Mouse (Mus musculus) bone marrow, adult 2 months (tissue): Measurements from ENCODE around the gene Aak1. TPM values are rescaled to one million over a fixed set of nuclear protein-coding genes. Genes with fewer than 3 reads are reported as not detected.

ENCODE experiments used
- H3K27ac ChIP-seq: fragments of 200-500 bp; 2 replicates; pipeline ENCODE4 v1.5.1; 2012; ENCODE audit warnings: low read depth, mild to moderate bottlenecking, control low read depth, inconsistent platforms, low read length; ENCODE audit not compliant: control insufficient read depth, poor library complexity, insufficient read depth
- H3K4me1 ChIP-seq: fragments of 200-500 bp; 2 replicates; pipeline ENCODE4 v1.6.1; 2011; ENCODE audit warnings: low read length; ENCODE audit not compliant: control insufficient read depth, insufficient read depth
- H3K4me3 ChIP-seq: fragments of 200-500 bp; replicated peaks from 2 replicates; pipeline ENCODE3; 2011; ENCODE audit warnings: mild to moderate bottlenecking, low read depth, low read length, control low read depth; ENCODE audit not compliant: control insufficient read depth
- CTCF ChIP-seq: fragments of 200-500 bp; IDR thresholded peaks from 2 replicates; pipeline ENCODE4 v1.5.1; 2011; ENCODE audit warnings: low read length, control low read depth; ENCODE audit not compliant: control insufficient read depth, insufficient read depth
- POLR2A ChIP-seq: fragments of 200-500 bp; IDR thresholded peaks from 2 replicates; pipeline ENCODE4 v1.6.1; 2011; ENCODE audit warnings: low read depth, mild to moderate bottlenecking, control low read depth, low read length, borderline replicate concordance; ENCODE audit not compliant: control insufficient read depth
- WGBS: fragments of 180-500 bp; shearing (Covaris S2); methylation state at CpG from one replicate; pipeline ENCODE4 v1.1.7; 2018; 5-methylcytosine and 5-hydroxymethylcytosine counted together
- polyA plus RNA-seq: library from polyadenylated mRNA; stranded (reverse); fragments of >200 nt; gene quantifications from 2 replicates; pipeline ENCODE4 v1.2.4, GENCODE M21; 2011; ENCODE audit warnings: low replicate concordance; ENCODE audit not compliant: missing spikeins, insufficient read depth, insufficient read length

The Aak1 gene
- polyA plus RNA-seq, 1 experiment: 16.9 TPM

DNA sequence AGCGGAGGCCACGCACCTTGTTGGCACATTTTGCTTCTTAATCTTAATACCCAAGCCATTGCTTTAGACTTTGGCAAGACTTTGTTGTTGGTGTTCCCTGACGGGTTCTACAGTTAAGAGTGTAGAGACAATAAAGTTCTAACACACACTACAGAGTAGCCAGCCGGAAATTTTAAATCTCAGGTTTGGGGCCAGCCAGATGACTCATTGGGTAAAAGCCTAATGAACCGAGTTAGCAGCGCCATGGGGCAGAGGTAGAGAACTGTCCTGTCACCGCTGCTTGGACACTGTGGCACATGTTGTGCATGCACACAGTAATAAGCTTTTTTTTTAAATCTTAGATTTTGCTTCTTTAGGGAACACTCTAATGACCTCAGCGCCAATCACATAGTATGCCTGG is 143.0 kb downstream of the Aak1 start:
- no peak for TF ChIP-seq CTCF
- TF ChIP-seq POLR2A: no peak
- H3K4me1 ChIP-seq: no peaks in the 10 kb centered on the region
- no peak overlapping the region for H3K27ac ChIP-seq

DNA sequence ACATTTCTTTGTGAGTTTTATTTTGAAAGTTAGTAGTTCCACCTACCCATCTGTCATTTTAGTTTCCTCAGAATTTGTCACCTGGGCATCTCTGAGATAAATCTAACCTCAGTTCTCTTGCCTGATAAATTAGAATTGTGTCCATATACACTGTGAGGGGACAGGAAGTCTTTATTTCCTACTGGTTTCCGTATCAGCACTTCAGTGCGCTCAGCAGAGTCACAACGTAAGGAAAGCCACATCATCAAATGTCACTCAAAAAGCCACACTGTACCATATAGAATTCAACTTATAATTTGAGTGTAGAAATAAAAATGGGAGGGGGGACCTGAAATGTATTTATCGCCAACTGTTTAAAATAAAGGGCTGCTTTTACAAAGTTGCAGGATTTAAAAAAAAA is 144.9 kb downstream of the Aak1 start:
- no peak overlapping the region for H3K27ac ChIP-seq
- no peak overlapping the region for H3K4me3 ChIP-seq
- no peak for TF ChIP-seq CTCF
- no peak for TF ChIP-seq POLR2A
- 20% methylated on average over 4 of the region's 4 CpGs for WGBS
- H3K4me1 ChIP-seq: no peaks in the 10 kb centered on the region

More for the DNA sequence above, 143.0 kb downstream of the Aak1 start:
- H3K4me3 ChIP-seq: no peak overlapping the region
- 89% methylated on average over 8 of the region's 8 CpGs for WGBS

DNA sequence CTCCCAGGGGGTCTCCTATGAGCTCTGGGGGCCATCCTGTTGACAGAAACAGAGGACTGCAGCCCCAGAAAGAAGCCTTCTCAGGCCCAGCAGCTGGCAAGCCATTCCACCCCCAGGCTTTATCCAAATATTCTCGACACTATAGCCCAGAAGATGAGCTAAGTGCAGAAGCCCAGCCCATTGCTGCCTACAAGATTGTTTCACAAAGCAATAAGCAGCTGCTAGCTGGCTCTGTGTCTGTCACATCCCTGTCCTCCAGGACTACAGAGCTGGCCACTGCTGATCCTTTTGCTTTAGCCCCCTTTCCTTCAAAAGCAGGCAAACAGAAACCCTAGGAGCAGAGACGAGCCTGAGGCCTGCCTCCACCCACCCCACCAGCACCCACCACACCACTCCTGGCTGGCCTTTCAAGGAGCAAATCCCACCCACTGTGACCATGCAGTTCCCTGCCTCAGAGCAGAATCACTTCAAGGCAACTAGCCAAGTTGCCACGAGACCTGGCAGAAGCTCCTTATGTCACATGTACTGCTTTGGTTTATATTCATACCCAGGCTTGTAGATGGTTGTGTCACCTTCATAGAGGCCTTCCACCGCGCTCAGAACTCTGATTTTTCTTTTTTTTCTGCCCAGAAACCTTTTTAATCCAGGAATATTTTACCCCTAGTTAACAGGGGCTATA is 147.5 kb downstream of the Aak1 start:
- H3K27ac ChIP-seq: no peak overlapping the region
- 84% methylated on average over 5 of the region's 5 CpGs for WGBS
- H3K4me3 ChIP-seq: no peak overlapping the region
- no peaks in the 10 kb centered on the region; the same call in 1 of the 2 replicates for H3K4me1 ChIP-seq
- no peak for TF ChIP-seq CTCF

DNA sequence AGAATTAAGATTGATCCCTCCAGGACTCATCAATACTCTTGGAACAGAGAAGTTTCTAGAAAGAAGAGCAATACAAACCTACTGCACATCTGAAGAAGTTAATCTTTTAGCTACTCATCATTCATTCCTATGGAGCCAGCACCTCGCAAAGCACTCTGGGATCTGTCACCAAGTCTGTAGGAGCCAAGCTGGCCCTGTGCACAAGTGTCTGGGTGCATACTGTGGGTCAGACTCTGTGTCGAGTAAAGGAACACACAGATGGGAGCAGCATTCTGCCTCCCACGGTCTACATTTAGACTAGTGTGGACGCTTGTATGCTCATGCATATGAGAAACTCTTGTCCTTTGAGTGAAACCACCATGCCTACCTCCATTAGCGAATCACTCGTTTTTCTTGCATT is 148.0 kb downstream of the Aak1 start:
- no peak overlapping the region for H3K4me3 ChIP-seq
- H3K27ac ChIP-seq: no peak overlapping the region
- no peaks in the 10 kb centered on the region; the same call in 1 of the 2 replicates for H3K4me1 ChIP-seq
- 86% methylated on average over 6 of the region's 6 CpGs for WGBS
- TF ChIP-seq POLR2A (no peak), CTCF (no peak)

DNA sequence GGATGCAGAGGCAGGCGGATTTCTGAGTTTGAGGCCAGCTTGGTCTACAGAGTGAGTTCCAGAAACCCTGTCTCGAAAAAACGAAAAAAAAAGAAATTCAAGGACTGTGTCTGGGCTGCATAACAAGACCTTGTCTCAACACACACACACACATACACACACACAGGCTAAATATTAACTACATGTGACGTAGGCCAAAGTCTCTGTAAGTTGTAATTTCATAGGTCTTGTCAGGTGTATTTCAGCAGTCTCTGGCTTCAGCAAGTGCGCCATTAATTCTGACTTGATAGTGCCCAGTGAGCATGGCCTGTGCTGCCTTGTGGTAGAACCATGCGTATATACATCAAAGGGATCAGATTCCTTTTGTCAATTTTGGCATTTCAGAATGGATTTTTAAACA is 152.7 kb downstream of the Aak1 start:
- no peak overlapping the region for H3K27ac ChIP-seq
- peaks cover 3% of the 10 kb centered on the region; the same call in 1 of the 2 replicates for H3K4me1 ChIP-seq
- 83% methylated on average over 6 of the region's 6 CpGs for WGBS
- no peak overlapping the region for H3K4me3 ChIP-seq
- TF ChIP-seq CTCF (no peak), POLR2A (no peak)

DNA sequence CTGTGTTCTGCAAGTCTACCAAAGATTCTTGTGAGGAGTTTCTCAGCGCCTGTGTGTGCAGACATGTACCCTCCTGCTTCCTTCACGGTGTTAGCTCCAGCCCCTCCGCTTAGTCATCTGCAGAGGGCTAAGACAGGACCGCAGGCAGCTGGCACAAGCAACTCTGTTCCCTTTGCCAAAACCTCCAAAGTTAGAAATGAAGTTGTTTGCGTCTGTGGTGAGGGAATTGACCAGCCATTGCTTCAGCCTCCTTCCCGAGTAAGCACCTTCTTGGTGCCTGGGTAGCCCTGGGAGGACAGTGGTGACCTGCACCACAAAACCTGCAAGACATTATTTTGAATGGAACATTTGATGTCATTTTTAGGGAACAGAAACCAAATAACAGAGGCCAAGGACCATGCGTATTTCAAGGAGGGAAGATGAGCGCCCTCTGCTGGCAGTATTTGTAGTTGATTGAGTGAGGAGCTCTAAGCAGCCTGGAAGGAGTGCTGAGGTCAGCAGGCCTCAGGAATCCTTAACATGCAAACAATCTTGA is 153.3 kb downstream of the Aak1 start:
- Histone ChIP-seq H3K4me3 (peak overlapping the region; percentile 11), H3K4me1 (peaks cover 3% of the 10 kb centered on the region; the same call in 1 of the 2 replicates), H3K27ac (peak overlapping the region; percentile 71; the same call in 1 of the 2 replicates)
- 5% methylated on average over 8 of the region's 8 CpGs for WGBS
- TF ChIP-seq CTCF: peak; percentile 74
- no peak for TF ChIP-seq POLR2A

DNA sequence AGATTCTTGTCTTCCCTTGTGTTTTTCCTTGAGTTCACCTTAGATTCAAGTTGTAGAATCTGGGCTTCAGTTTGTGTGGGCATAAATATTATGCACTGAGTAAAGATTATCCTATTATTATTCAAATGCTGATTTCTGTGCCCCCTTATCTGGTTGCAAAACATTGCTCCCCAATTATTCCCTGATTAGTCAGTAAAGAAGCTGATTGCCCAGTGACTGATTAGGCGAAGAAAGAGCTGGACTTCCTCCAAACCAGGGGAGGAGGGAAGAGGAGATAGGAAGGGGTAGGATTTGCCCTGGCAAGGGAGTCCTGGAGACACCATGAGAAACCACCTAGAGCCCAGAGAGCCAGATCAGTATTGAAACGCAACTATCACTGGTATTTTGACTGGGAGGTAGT is 154.8 kb downstream of the Aak1 start:
- H3K27ac ChIP-seq: no peak overlapping the region
- 65% methylated on average over 2 of the region's 2 CpGs for WGBS
- H3K4me3 ChIP-seq: no peak overlapping the region
- no peak for TF ChIP-seq POLR2A
- TF ChIP-seq CTCF: no peak
- peaks cover 3% of the 10 kb centered on the region; the same call in 1 of the 2 replicates for H3K4me1 ChIP-seq

DNA sequence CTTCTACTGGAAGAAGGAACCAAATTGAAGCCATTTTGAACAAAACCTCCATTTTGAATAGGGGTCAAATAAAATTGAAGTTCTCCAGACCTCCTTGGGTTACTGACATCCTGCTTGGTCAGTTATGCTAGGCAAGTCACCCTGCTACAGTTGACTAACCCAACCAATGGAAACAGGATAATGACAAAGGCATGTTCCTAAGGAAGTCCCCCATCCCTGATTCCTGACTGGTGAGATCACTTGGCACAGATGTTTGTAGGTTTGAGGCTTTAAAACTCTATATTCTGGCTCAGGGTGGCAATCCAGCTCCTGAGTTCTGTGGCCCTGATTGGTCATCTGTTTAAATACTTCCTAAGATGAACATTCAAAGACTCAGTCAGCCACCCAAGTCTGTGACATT is 156.3 kb downstream of the Aak1 start:
- H3K4me3 ChIP-seq: no peak overlapping the region
- H3K27ac ChIP-seq: no peak overlapping the region
- no peak for TF ChIP-seq POLR2A
- no peak for TF ChIP-seq CTCF
- H3K4me1 ChIP-seq: peaks cover 5% of the 10 kb centered on the region; the same call in 1 of the 2 replicates
